Mouse (Mus musculus): ENCODE results near the gene Smarcc1. TPM values are rescaled to one million over a fixed set of nuclear protein-coding genes. Genes with fewer than 3 reads are reported as not detected.
A peak's percentile ranks its signal among the peaks of the same experiment; 100 is the strongest.
"Not testable (repeated sequence)": the region's sequence is repeated elsewhere in the genome, so short reads cannot be mapped to it uniquely, and the experiment has no call there.

Gene Smarcc1
- polyA plus RNA-seq, 1 experiment from 2014 or later: 205 TPM

- peaks cover 88% of the 10 kb centered on the region for H3K36me3 ChIP-seq (replicated peaks)
- peak overlapping the region; percentile 91 for H3K27ac ChIP-seq
- peaks cover 13% of the 10 kb centered on the region for H3K4me1 ChIP-seq
- peak; percentile 92 for DNase-seq (ENCODE audit: extremely low spot score, low spot score)
- no peaks in the 10 kb centered on the region for H3K9me3 ChIP-seq
- peak overlapping the region; percentile 83 for H3K4me3 ChIP-seq
- H3K27me3 ChIP-seq (ENCODE audit: poor library complexity, severe bottlenecking): no peaks in the 10 kb centered on the region
- WGBS: 3% methylated on average over 41 of the region's 41 CpGs
These were observed 16.6 kb upstream of the Smarcc1 start for GRCm38 (mm10) chr9:110100627-110101600.

GRCm38 (mm10) chr9:110116353-110116976, 1.0 kb upstream of the Smarcc1 start:
- 14% methylated on average over 10 of the region's 10 CpGs for WGBS
- H3K36me3 ChIP-seq (replicated peaks): peaks cover 58% of the 10 kb centered on the region
- no peak for DNase-seq (ENCODE audit: extremely low spot score, low spot score)
- H3K27ac ChIP-seq: peak overlapping the region; percentile 99
- H3K4me1 ChIP-seq: peaks cover 24% of the 10 kb centered on the region
- H3K27me3 ChIP-seq (ENCODE audit: poor library complexity, severe bottlenecking): no peaks in the 10 kb centered on the region
- peak overlapping the region; percentile 96 for H3K4me3 ChIP-seq
- no peaks in the 10 kb centered on the region for H3K9me3 ChIP-seq

GRCm38 (mm10) chr9:110117779-110118139, 251 bp downstream of the Smarcc1 start, which contains the start of gene Dhx30:
TSS of gene Dhx30 (minus strand) at chr9:110117830.
- Histone ChIP-seq H3K27me3 (ENCODE audit: poor library complexity, severe bottlenecking) (no peaks in the 10 kb centered on the region), H3K36me3 (replicated peaks) (peaks cover 45% of the 10 kb centered on the region), H3K27ac (peak within 1 kb of the TSS; percentile 99), H3K4me3 (peak within 1 kb of the TSS; percentile 96), H3K9me3 (no peaks in the 10 kb centered on the region), H3K4me1 (peaks cover 24% of the 10 kb centered on the region)
- DNase-seq (ENCODE audit: extremely low spot score, low spot score): no peak
- 1% methylated on average over 17 of the region's 17 CpGs for WGBS

- Histone ChIP-seq H3K36me3 (replicated peaks) (peaks cover 40% of the 10 kb centered on the region), H3K27ac (peak overlapping the region; percentile 99), H3K9me3 (no peaks in the 10 kb centered on the region), H3K4me1 (peaks cover 24% of the 10 kb centered on the region), H3K27me3 (ENCODE audit: poor library complexity, severe bottlenecking) (no peaks in the 10 kb centered on the region), H3K4me3 (peak overlapping the region; percentile 96)
- 54% methylated on average over 1 of the region's 1 CpGs for WGBS
- DNase-seq (ENCODE audit: extremely low spot score, low spot score): no peak
These were observed 741 bp downstream of the Smarcc1 start for GRCm38 (mm10) chr9:110118249-110118648.

- H3K27me3 ChIP-seq (ENCODE audit: poor library complexity, severe bottlenecking): no peaks in the 10 kb centered on the region
- DNase-seq (ENCODE audit: extremely low spot score, low spot score): no peak
- no peak overlapping the region for H3K27ac ChIP-seq
- WGBS: 83% methylated on average over 4 of the region's 4 CpGs
- peaks cover 17% of the 10 kb centered on the region for H3K36me3 ChIP-seq (replicated peaks)
- H3K4me3 ChIP-seq: no peak overlapping the region
- no peaks in the 10 kb centered on the region for H3K9me3 ChIP-seq
- H3K4me1 ChIP-seq: peaks cover 12% of the 10 kb centered on the region
These were observed 3.9 kb downstream of the Smarcc1 start for GRCm38 (mm10) chr9:110121424-110121823.

- no peak overlapping the region for H3K27ac ChIP-seq
- peaks cover 7% of the 10 kb centered on the region for H3K4me1 ChIP-seq
- H3K9me3 ChIP-seq: no peaks in the 10 kb centered on the region
- 92% methylated on average over 2 of the region's 2 CpGs for WGBS
- H3K4me3 ChIP-seq: no peak overlapping the region
- peaks cover 17% of the 10 kb centered on the region for H3K36me3 ChIP-seq (replicated peaks)
- DNase-seq (ENCODE audit: extremely low spot score, low spot score): no peak
- no peaks in the 10 kb centered on the region for H3K27me3 ChIP-seq (ENCODE audit: poor library complexity, severe bottlenecking)
These were observed 5.8 kb downstream of the Smarcc1 start for GRCm38 (mm10) chr9:110123322-110123721.

GRCm38 (mm10) chr9:110124008-110124540, 6.6 kb downstream of the Smarcc1 start:
- H3K36me3 ChIP-seq (replicated peaks): peaks cover 11% of the 10 kb centered on the region
- not testable (repeated sequence) for H3K27ac ChIP-seq; H3K4me1 ChIP-seq; H3K4me3 ChIP-seq; H3K27me3 ChIP-seq (ENCODE audit: poor library complexity, severe bottlenecking); DNase-seq (ENCODE audit: extremely low spot score, low spot score); H3K9me3 ChIP-seq
- 65% methylated on average over 2 of the region's 2 CpGs for WGBS

GRCm38 (mm10) chr9:110130896-110131524, 13.5 kb downstream of the Smarcc1 start:
- Histone ChIP-seq H3K27ac (peak overlapping the region; percentile 99), H3K27me3 (ENCODE audit: poor library complexity, severe bottlenecking) (no peaks in the 10 kb centered on the region), H3K4me3 (peak overlapping the region; percentile 96), H3K4me1 (peaks cover 33% of the 10 kb centered on the region), H3K9me3 (no peaks in the 10 kb centered on the region), H3K36me3 (replicated peaks) (peaks cover 32% of the 10 kb centered on the region)
- no peak for DNase-seq (ENCODE audit: extremely low spot score, low spot score)
- WGBS: 32% methylated on average over 10 of the region's 10 CpGs

- Histone ChIP-seq H3K4me3 (peak overlapping the region; percentile 96), H3K9me3 (no peaks in the 10 kb centered on the region), H3K36me3 (replicated peaks) (peaks cover 39% of the 10 kb centered on the region), H3K27me3 (ENCODE audit: poor library complexity, severe bottlenecking) (no peaks in the 10 kb centered on the region), H3K27ac (peak overlapping the region; percentile 99), H3K4me1 (peaks cover 33% of the 10 kb centered on the region)
- WGBS: under 1% methylated on average over 63 of the region's 64 CpGs
- peak; percentile 100 for DNase-seq (ENCODE audit: extremely low spot score, low spot score)
These were observed 14.2 kb downstream of the Smarcc1 start for GRCm38 (mm10) chr9:110131525-110132197.

GRCm38 (mm10) chr9:110132201-110132605, 14.7 kb downstream of the Smarcc1 start:
- Histone ChIP-seq H3K9me3 (no peaks in the 10 kb centered on the region), H3K27me3 (ENCODE audit: poor library complexity, severe bottlenecking) (no peaks in the 10 kb centered on the region), H3K27ac (peak overlapping the region; percentile 99), H3K4me3 (peak overlapping the region; percentile 96), H3K36me3 (replicated peaks) (peaks cover 44% of the 10 kb centered on the region), H3K4me1 (peaks cover 33% of the 10 kb centered on the region)
- DNase-seq (ENCODE audit: extremely low spot score, low spot score): no peak
- under 1% methylated on average over 34 of the region's 38 CpGs for WGBS

GRCm38 (mm10) chr9:110132921-110133320, 15.4 kb downstream of the Smarcc1 start:
- peaks cover 51% of the 10 kb centered on the region for H3K36me3 ChIP-seq (replicated peaks)
- peaks cover 33% of the 10 kb centered on the region for H3K4me1 ChIP-seq
- H3K4me3 ChIP-seq: peak overlapping the region; percentile 96
- H3K27me3 ChIP-seq (ENCODE audit: poor library complexity, severe bottlenecking): no peaks in the 10 kb centered on the region
- 76% methylated on average over 6 of the region's 6 CpGs for WGBS
- H3K9me3 ChIP-seq: no peaks in the 10 kb centered on the region
- H3K27ac ChIP-seq: peak overlapping the region; percentile 99
- DNase-seq (ENCODE audit: extremely low spot score, low spot score): no peak

- DNase-seq (ENCODE audit: extremely low spot score, low spot score): no peak
- H3K27ac ChIP-seq: no peak overlapping the region
- 82% methylated on average over 5 of the region's 5 CpGs for WGBS
- peak overlapping the region; percentile 96 for H3K4me3 ChIP-seq
- H3K4me1 ChIP-seq: peaks cover 33% of the 10 kb centered on the region
- H3K27me3 ChIP-seq (ENCODE audit: poor library complexity, severe bottlenecking): no peaks in the 10 kb centered on the region
- H3K9me3 ChIP-seq: no peaks in the 10 kb centered on the region
- peaks cover 64% of the 10 kb centered on the region for H3K36me3 ChIP-seq (replicated peaks)
These were observed 16.7 kb downstream of the Smarcc1 start for GRCm38 (mm10) chr9:110134176-110134575.
